Mouse (Mus musculus) adrenal gland, adult 18-20 months (tissue): Measurements from ENCODE around the gene Rnf220. TPM values are rescaled to one million over a fixed set of nuclear protein-coding genes. Genes with fewer than 3 reads are reported as not detected.

ENCODE experiments used
- DNase-seq, 2 experiments: peaks; one replicate each; pipeline ENCODE4 v3.0.0; 2021 to 2022; ENCODE audit warnings: low spot score in 2 of 2
- long read RNA-seq, 2 experiments: library from polyadenylated mRNA; stranded (forward); transcript quantifications; one replicate each; pipeline ENCODE4 v2.0.0; 2021
- total RNA-seq, 2 experiments: library from RNA; stranded (reverse); gene quantifications; 1 replicate in 1 of 2; 2 replicates in 1 of 2; pipeline ENCODE4 v1.2.3; 2021

The Rnf220 gene
- 10 to 100 TPM; 61.6 to 80.0 TPM for total RNA-seq
- long read RNA-seq, experiment 1, transcript Rnf220-212 (11 exons, 1,949 nt), result major isoform, 14 of 54 reads
- long read RNA-seq, experiment 1, partial matches to known transcripts, result 8 of 54 reads
- long read RNA-seq, experiment 1, other reads (novel, unspliced or antisense), result 31 of 54 reads
- long read RNA-seq, experiment 2, transcript Rnf220-212 (11 exons, 1,949 nt), result major isoform, 23 of 107 reads
- long read RNA-seq, experiment 2, transcript Rnf220-214 (3 exons, 728 nt), result minor isoform, 5 of 107 reads
- long read RNA-seq, experiment 2, partial matches to known transcripts, result 21 of 107 reads
- long read RNA-seq, experiment 2, other reads (novel, unspliced or antisense), result 58 of 107 reads

GRCm38 (mm10) chr4:117496482-117497165, at the start of gene Rnf220:
Rnf220 (minus strand) TSS chr4:117497052.
- DNase-seq, result peak in 1 of 2 experiments; percentile 14

- no peak for DNase-seq
Measured at GRCm38 (mm10) chr4:117546616-117547015, 49.8 kb upstream of the Rnf220 start.

- DNase-seq, result no peak
Measured at GRCm38 (mm10) chr4:117545448-117545847, 48.6 kb upstream of the Rnf220 start.

GRCm38 (mm10) chr4:117540571-117540970, 43.7 kb upstream of the Rnf220 start:
- no peak for DNase-seq

GRCm38 (mm10) chr4:117539329-117539980, 42.6 kb upstream of the Rnf220 start:
- no peak for DNase-seq

GRCm38 (mm10) chr4:117537002-117537401, 40.1 kb upstream of the Rnf220 start:
- no peak for DNase-seq

GRCm38 (mm10) chr4:117535496-117536200, 38.8 kb upstream of the Rnf220 start:
- DNase-seq, result no peak

- DNase-seq, result no peak
Measured at GRCm38 (mm10) chr4:117529843-117530242, 33.0 kb upstream of the Rnf220 start.

- DNase-seq, result peak; percentile 25 to 56
Measured at GRCm38 (mm10) chr4:117527952-117528351, 31.1 kb upstream of the Rnf220 start.

GRCm38 (mm10) chr4:117527116-117527899, 30.5 kb upstream of the Rnf220 start:
- DNase-seq, result no peak

- DNase-seq, result no peak
Measured at GRCm38 (mm10) chr4:117525990-117526389, 29.1 kb upstream of the Rnf220 start.

- DNase-seq, result no peak
Measured at GRCm38 (mm10) chr4:117521350-117521749, 24.5 kb upstream of the Rnf220 start.

GRCm38 (mm10) chr4:117518246-117518645, 21.4 kb upstream of the Rnf220 start:
- no peak for DNase-seq

GRCm38 (mm10) chr4:117499043-117499442, 2.2 kb upstream of the Rnf220 start:
- DNase-seq, result no peak

GRCm38 (mm10) chr4:117495869-117496401, 917 bp downstream of the Rnf220 start:
- no peak for DNase-seq

GRCm38 (mm10) chr4:117494911-117495501, 1.8 kb downstream of the Rnf220 start:
- peak in 1 of 2 experiments; percentile 38 for DNase-seq

GRCm38 (mm10) chr4:117493905-117494851, 2.7 kb downstream of the Rnf220 start:
- peak; percentile 32 to 34 for DNase-seq

- peak in 1 of 2 experiments; percentile 13 for DNase-seq
Measured at GRCm38 (mm10) chr4:117493161-117493568, 3.7 kb downstream of the Rnf220 start.

GRCm38 (mm10) chr4:117491840-117492239, 5.0 kb downstream of the Rnf220 start:
- no peak for DNase-seq
